Mouse (Mus musculus) E14TG2a.4 (cell line): Measurements from ENCODE around the gene Afmid.

Source experiments
- CTCF ChIP-seq: conservative IDR thresholded peaks from 2 replicates; pipeline ENCODE4 v1.5.1; 2014; ENCODE audit warnings: low read length
- NANOG ChIP-seq: IDR thresholded peaks from 2 replicates; pipeline ENCODE4 v1.6.1; 2014; ENCODE audit warnings: borderline replicate concordance, low read length, mixed read lengths

GRCm38 (mm10) chr11:117780199-117780515, 45.6 kb upstream of the Afmid start:
- TF ChIP-seq CTCF, result no peak
- no peak for TF ChIP-seq NANOG
